Mouse (Mus musculus) thymus, adult 2 months (tissue): Measurements from ENCODE around the gene Prelid3b. TPM values are rescaled to one million over a fixed set of nuclear protein-coding genes. Genes with fewer than 3 reads are reported as not detected.

ENCODE experiments used
- DNase-seq: peaks from one replicate; pipeline ENCODE4 v3.0.0; 2021
- H3K27ac ChIP-seq: fragments of 200-500 bp; 2 replicates; pipeline ENCODE4 v1.5.1; 2012; ENCODE audit warnings: low read length, control low read depth; ENCODE audit not compliant: control insufficient read depth, insufficient read depth
- H3K27me3 ChIP-seq: fragments of 200-500 bp; 2 replicates; pipeline ENCODE4 v1.6.1; 2012; ENCODE audit warnings: mild to moderate bottlenecking, low read length, moderate library complexity, mixed read lengths; ENCODE audit not compliant: control insufficient read depth, insufficient read depth
- H3K36me3 ChIP-seq: fragments of 200-500 bp; 2 replicates; pipeline ENCODE4 v1.6.1; 2012; ENCODE audit warnings: mild to moderate bottlenecking, low read length, moderate library complexity; ENCODE audit not compliant: control insufficient read depth, insufficient read depth
- H3K4me1 ChIP-seq: fragments of 200-500 bp; replicated peaks from 2 replicates; pipeline ENCODE4 v1.6.1; 2012; ENCODE audit warnings: low read length; ENCODE audit not compliant: control insufficient read depth, insufficient read depth
- H3K4me3 ChIP-seq: fragments of 200-500 bp; 2 replicates; pipeline ENCODE4 v1.5.1; 2012; ENCODE audit warnings: mild to moderate bottlenecking, low read length, control low read depth, moderate library complexity; ENCODE audit not compliant: control insufficient read depth, insufficient read depth
- CTCF ChIP-seq: fragments of 200-500 bp; IDR thresholded peaks from 2 replicates; pipeline ENCODE4 v1.5.1; 2012; ENCODE audit warnings: mild to moderate bottlenecking, control low read depth, low read length, moderate library complexity, borderline replicate concordance; ENCODE audit not compliant: control insufficient read depth, poor library complexity, insufficient read depth; ENCODE audit errors: extremely low read depth
- POLR2A ChIP-seq: fragments of 200-500 bp; IDR thresholded peaks from 2 replicates; pipeline ENCODE4 v1.6.1; 2012; ENCODE audit warnings: mild to moderate bottlenecking, low read length, control low read depth, moderate library complexity; ENCODE audit not compliant: control insufficient read depth, poor library complexity, insufficient read depth; ENCODE audit errors: extremely low read depth
- WGBS: fragments of 180-500 bp; shearing (Covaris S2); methylation state at CpG from one replicate; pipeline ENCODE4 v1.1.7; 2018; 5-methylcytosine and 5-hydroxymethylcytosine counted together
- polyA plus RNA-seq: library from polyadenylated mRNA; depleted of rRNA; stranded (reverse); fragments of >200 nt; gene quantifications from 2 replicates; pipeline ENCODE4 v1.2.3, GENCODE M21; 2012

The Prelid3b gene
- polyA plus RNA-seq, 1 experiment, result 62.8 TPM

DNA sequence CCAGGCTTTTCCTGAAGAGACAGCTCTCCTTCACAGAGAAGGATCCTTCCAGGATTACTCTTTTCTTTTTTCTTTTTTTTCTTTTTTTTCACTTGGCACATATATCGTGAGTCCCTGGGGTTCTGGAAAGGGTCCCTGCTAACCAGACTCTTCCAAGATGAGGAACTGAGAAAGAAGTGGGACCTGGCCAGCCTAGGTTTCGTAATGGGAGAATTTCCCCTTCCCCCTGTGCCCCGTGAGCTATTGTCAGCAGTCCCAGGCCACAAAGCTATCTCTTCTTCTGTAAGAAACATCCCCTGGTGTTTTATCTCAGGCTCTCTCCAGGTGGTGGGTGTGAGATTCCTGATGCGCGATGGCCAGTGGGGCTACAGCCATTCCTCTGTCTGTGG, 33.4 kb downstream of the Prelid3b start:
- Histone ChIP-seq H3K27ac (no peak overlapping the region), H3K4me3 (no peak overlapping the region), H3K36me3 (no peaks in the 10 kb centered on the region), H3K4me1 (peaks cover 35% of the 10 kb centered on the region), H3K27me3 (no peaks in the 10 kb centered on the region)
- TF ChIP-seq POLR2A (no peak), CTCF (no peak)
- DNase-seq, result no peak
- WGBS, result 64% methylated on average over 5 of the region's 5 CpGs

DNA sequence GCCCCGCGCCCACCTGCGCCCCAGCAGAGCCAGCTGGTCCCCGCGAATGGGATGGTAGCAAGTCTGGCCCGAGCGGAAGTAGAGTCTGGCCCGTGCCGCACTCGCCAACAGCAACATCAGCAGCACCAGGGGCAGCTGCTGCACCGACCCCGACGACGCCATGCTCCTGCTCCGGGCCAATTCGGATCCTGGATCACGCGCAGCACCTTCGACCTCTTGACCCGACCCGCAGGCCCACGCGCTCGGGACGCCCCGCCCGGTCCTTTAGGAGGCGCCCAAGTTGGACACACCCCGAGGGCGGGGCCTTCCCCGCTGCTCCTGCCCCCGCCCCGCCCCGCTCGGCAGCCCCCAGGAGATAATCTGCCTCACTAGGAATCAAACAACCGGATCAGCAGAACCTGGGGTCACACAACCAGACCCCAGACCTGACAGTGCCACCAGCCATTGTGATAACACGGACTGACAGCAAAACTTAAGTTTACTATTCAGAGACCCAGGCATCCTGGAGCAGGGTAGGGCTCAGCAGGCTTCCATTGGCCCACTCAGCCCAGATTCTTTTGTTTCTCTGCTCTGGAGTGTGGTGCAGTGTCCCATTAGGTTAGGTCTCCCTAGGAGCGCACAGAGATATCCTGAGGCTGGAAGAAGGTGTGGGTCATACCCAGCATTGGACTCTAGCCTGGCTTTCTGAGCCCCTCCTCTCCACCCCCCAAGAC, 34.0 kb downstream of the Prelid3b start, which contains the start of gene Ctsz:
Gene Ctsz, minus strand, starts transcription at position 303 of the 713 bp plus-strand sequence.
- peak within 1 kb of the TSS; percentile 49; the same call in 1 of the 2 replicates for H3K27ac ChIP-seq
- peaks cover 35% of the 10 kb centered on the region for H3K4me1 ChIP-seq
- 2% methylated on average over 38 of the region's 38 CpGs for WGBS
- no peaks in the 10 kb centered on the region for H3K27me3 ChIP-seq
- DNase-seq, result peak; percentile 71
- H3K4me3 ChIP-seq, result peak within 1 kb of the TSS; percentile 75
- TF ChIP-seq CTCF (no peak), POLR2A (peak; percentile 54; the same call in 1 of the 2 replicates)
- no peaks in the 10 kb centered on the region for H3K36me3 ChIP-seq

DNA sequence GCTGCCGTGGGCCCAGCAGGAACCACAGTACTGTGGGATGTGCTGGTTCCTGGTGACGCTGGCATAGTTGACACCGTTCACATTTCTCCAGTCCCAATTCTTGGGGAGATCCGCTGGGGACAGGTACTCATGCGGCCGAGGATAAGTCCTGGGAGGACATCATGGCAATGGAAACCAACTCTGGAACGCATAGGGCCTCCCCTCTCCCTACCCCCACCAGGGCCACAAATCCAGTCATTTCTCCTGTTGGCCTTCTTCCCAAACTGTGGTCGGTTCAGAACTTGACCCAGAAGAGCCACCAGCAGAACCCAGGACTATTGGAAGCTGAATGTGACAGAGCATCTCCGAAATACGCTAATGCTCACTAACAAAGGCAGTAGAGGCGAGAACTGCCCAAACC, 34.7 kb downstream of the Prelid3b start:
- no peaks in the 10 kb centered on the region for H3K27me3 ChIP-seq
- 79% methylated on average over 11 of the region's 11 CpGs for WGBS
- no peaks in the 10 kb centered on the region for H3K36me3 ChIP-seq
- peaks cover 35% of the 10 kb centered on the region for H3K4me1 ChIP-seq
- TF ChIP-seq CTCF (no peak), POLR2A (no peak)
- no peak for DNase-seq
- H3K4me3 ChIP-seq, result peak overlapping the region; percentile 75
- peak overlapping the region; percentile 49; the same call in 1 of the 2 replicates for H3K27ac ChIP-seq

DNA sequence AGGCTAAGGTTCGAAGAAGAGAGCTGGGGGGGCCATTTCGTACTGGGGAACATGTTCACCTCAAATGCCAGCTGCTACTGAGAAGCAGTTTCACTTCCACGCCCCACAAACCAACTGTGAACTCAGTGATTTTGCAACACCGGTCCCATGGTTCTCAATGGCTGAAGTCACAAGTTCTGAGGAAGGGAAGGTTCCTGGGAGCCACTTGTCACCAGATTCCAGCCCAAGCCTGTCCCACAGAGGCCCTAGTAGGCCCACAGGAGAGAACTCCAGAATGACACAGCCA, 35.2 kb downstream of the Prelid3b start:
- WGBS, result 34% methylated on average over 4 of the region's 4 CpGs
- Histone ChIP-seq H3K4me3 (peak overlapping the region; percentile 75), H3K27ac (peak overlapping the region; percentile 49; the same call in 1 of the 2 replicates), H3K4me1 (peaks cover 35% of the 10 kb centered on the region), H3K27me3 (no peaks in the 10 kb centered on the region), H3K36me3 (no peaks in the 10 kb centered on the region)
- no peak for DNase-seq
- TF ChIP-seq CTCF (no peak), POLR2A (no peak)

DNA sequence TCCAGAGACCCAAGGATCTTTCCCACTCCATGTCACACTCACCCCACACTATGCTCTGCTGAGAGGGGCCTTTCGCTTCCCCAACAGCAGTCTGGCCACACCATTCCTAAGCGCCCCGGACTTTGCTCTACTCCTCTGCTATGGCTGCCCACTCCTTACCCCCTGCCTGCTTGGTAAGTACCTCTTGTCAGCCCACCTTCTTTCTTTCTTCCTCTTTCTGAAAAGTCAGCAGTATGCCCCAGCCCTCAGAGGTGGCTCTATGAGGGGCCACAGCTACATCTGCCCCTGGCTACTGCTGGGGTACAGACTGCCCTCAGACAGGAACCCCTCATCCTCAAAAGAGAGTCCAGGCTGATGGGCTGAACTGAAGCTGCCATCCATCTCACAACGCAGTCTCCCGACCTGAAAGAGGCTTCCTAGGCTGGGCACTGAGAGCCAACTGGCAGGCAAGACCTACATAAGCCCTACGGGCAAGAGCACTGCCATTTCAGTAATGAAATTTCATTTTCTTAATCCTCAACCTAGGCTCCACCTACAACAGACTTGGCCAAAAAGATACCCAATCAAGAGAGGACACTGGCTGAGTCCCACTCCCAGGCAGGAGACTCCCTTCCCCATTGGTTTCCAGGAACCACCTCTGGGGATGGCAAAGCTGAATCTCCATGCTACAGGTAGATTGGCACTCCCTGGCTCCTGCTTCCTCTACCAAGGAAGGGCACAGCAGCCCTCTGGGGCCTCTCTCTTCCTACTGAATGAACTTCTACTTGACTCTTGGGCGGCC, 35.8 kb downstream of the Prelid3b start:
- no peak for TF ChIP-seq CTCF
- no peak for TF ChIP-seq POLR2A
- H3K4me3 ChIP-seq, result no peak overlapping the region
- H3K4me1 ChIP-seq, result peaks cover 35% of the 10 kb centered on the region
- DNase-seq, result no peak
- H3K36me3 ChIP-seq, result no peaks in the 10 kb centered on the region
- 89% methylated on average over 7 of the region's 7 CpGs for WGBS
- no peaks in the 10 kb centered on the region for H3K27me3 ChIP-seq
- H3K27ac ChIP-seq, result peak overlapping the region; percentile 50; the same call in 1 of the 2 replicates

DNA sequence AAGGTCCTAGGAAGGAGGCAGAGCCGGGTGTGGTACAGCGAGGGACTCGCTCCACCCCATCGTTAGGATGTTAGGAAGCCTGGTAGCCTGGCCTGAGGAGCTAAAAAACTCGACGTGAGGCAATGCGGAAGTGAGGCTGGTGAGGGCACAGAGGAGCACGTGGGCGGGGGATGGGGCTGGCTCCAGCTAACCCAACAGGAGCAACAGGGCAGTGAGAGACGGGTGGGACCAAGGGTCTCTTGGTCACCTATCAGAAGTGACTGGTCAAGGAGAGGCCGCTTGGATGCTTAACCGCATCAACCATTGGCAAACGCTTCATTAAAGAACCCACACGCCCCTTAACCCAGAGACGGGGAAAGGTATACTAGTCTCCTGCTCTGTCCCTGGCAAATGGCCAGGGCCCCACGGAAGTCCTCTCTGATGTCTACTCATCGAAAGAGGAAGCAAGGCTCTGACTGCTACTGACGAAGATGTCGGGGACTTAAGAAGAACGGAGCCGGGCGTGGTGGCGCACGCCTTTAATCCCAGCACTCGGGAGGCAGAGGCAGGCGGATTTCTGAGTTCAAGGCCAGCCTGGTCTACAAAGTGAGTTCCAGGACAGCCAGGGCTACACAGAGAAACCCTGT, 36.7 kb downstream of the Prelid3b start:
- H3K27ac ChIP-seq, result no peak overlapping the region

More for the DNA sequence above, 36.7 kb downstream of the Prelid3b start:
- peaks cover 28% of the 10 kb centered on the region for H3K4me1 ChIP-seq
- no peaks in the 10 kb centered on the region for H3K36me3 ChIP-seq
- no peak for DNase-seq
- no peaks in the 10 kb centered on the region for H3K27me3 ChIP-seq
- 74% methylated on average over 26 of the region's 26 CpGs for WGBS
- no peak overlapping the region for H3K4me3 ChIP-seq
- no peak for TF ChIP-seq POLR2A
- TF ChIP-seq CTCF, result no peak
